Mouse (Mus musculus) embryonic facial prominence, embryonic 14.5 days (tissue): ENCODE measurements around the gene Pip5k1b. TPM values are rescaled to one million over a fixed set of nuclear protein-coding genes. Genes with fewer than 3 reads are reported as not detected.
A peak's percentile ranks its signal among the peaks of the same experiment; 100 is the strongest.
"Not testable (repeated sequence)": the region's sequence is repeated elsewhere in the genome, so short reads cannot be mapped to it uniquely, and the experiment has no call there.

ENCODE experiments used
- ATAC-seq: fragments of 200-750 bp; cut with Nextera tagmentation; 2 replicates; pipeline ENCODE4 v1.8.0; 2017; ENCODE audit warnings: low read depth, moderate number of reproducible peaks, moderate TSS enrichment
- DNase-seq: peaks from one replicate; pipeline ENCODE4 v3.0.0-alpha.2; 2015; ENCODE audit warnings: low spot score
- H3K27ac ChIP-seq: fragments of 300-500 bp; sonication (generic); replicated peaks from 2 replicates; pipeline ENCODE4 v1.5.1; 2014; ENCODE audit warnings: low read depth, mild to moderate bottlenecking, low read length, moderate library complexity
- H3K27me3 ChIP-seq: fragments of 300-500 bp; sonication (generic); replicated peaks from 2 replicates; pipeline ENCODE4 v1.6.1; 2014; ENCODE audit warnings: low read length; ENCODE audit not compliant: control insufficient read depth, insufficient read depth
- H3K36me3 ChIP-seq: fragments of 300-500 bp; sonication (generic); 2 replicates; pipeline ENCODE4 v1.6.1; 2014; ENCODE audit warnings: low read length, mixed read lengths; ENCODE audit not compliant: control insufficient read depth, insufficient read depth
- H3K4me1 ChIP-seq: fragments of 300-500 bp; sonication (generic); 2 replicates; pipeline ENCODE4 v1.6.1; 2014; ENCODE audit warnings: antibody characterized with exemption, low read length; ENCODE audit not compliant: control insufficient read depth, insufficient read depth
- H3K4me2 ChIP-seq: fragments of 300-500 bp; sonication (generic); 2 replicates; pipeline ENCODE4 v1.6.1; 2014; ENCODE audit warnings: low read depth, mild to moderate bottlenecking, low read length, moderate library complexity, mixed read lengths
- H3K4me3 ChIP-seq: fragments of 300-500 bp; sonication (generic); 2 replicates; pipeline ENCODE4 v1.5.1; 2014; ENCODE audit warnings: low read depth, mild to moderate bottlenecking, low read length
- H3K9ac ChIP-seq: fragments of 300-500 bp; sonication (generic); 2 replicates; pipeline ENCODE4 v1.6.1; 2014; ENCODE audit warnings: low read depth, mild to moderate bottlenecking, low read length, moderate library complexity, mixed read lengths
- H3K9me3 ChIP-seq: fragments of 300-500 bp; sonication (generic); 2 replicates; pipeline ENCODE4 v1.6.1; 2016; ENCODE audit warnings: low read length; ENCODE audit not compliant: control insufficient read depth
- WGBS: fragments of 180-500 bp; shearing (Covaris S2); extraction: QIAGEN DNeasy Blood & Tissue Kit; methylation state at CpG from one replicate; pipeline ENCODE4 v1.1.7; 2014; 5-methylcytosine and 5-hydroxymethylcytosine counted together
- polyA plus RNA-seq: library from polyadenylated mRNA; unstranded; fragments of >200 nt; fragmentation: Nextera tagmentation; extraction: Ambion mirVana; gene quantifications from 2 replicates; pipeline ENCODE4 v1.2.1, GENCODE M21; 2014

The Pip5k1b gene
- polyA plus RNA-seq, 1 experiment from 2014 or later, result 1.6 TPM

DNA sequence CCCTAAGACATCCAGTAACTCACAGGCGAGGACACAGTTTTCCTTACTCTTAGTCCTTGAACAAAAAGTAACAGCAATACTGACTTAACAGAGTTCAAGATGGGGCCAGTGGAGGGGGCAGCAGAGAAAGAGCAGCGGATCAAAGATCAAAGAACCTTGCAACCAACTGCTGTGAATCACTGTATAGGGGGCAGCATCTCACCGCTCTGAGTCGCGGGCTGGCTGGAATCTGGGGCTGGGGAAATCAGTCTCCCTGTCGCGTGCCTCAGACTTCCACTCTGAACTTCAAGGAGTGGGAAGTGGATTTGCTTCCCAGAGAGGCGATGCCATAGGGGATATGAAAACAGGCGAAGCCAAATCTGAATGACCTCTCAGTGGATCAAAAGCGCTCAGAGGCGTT is 1.8 kb upstream of the Pip5k1b start:
- Histone ChIP-seq H3K27ac (no peak overlapping the region), H3K36me3 (no peaks in the 10 kb centered on the region), H3K27me3 (peaks cover 33% of the 10 kb centered on the region), H3K4me3 (peak overlapping the region; percentile 80; the same call in 1 of the 2 replicates), H3K4me1 (peaks cover 20% of the 10 kb centered on the region), H3K9ac (0 out of 2 replicates have a peak overlapping the region, but pooled peaks have one; percentile 14), H3K9me3 (no peaks in the 10 kb centered on the region), H3K4me2 (peak overlapping the region; percentile 96)
- ATAC-seq (no peak), DNase-seq (peak; percentile 50)
- 2% methylated on average over 10 of the region's 11 CpGs for WGBS

DNA sequence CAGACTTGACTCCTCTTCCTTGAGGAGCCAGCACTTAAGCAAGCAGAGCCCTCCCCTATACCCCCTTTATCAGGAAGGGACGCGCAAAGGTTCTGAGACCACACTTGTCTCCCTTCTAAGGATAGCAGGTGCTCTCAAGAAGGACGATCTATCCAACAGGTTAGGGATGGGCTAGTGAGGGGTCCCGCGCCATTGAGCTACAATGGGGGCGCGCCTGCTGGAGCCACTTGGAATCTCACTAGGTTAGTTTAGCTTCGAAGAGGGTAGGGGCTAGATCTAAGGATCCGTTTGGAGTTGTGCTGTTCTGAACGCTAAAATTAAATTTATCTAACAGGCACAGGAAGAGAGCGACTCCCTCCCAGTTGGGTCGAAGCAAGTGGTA is 904 bp upstream of the Pip5k1b start:
- peaks cover 33% of the 10 kb centered on the region for H3K27me3 ChIP-seq

GRCm38 (mm10) chr19:24555904-24556584 is 372 bp upstream of the Pip5k1b start:
- Histone ChIP-seq H3K36me3 (no peaks in the 10 kb centered on the region), H3K4me2 (peak overlapping the region; percentile 96), H3K4me1 (peaks cover 20% of the 10 kb centered on the region), H3K27ac (no peak overlapping the region), H3K9me3 (no peaks in the 10 kb centered on the region), H3K27me3 (peaks cover 33% of the 10 kb centered on the region), H3K9ac (peak overlapping the region; percentile 78), H3K4me3 (peak overlapping the region; percentile 80)
- peak; percentile 72 for DNase-seq
- 0% methylated on average over 16 of the region's 74 CpGs for WGBS
- ATAC-seq, result peak; percentile 88

More for the DNA sequence above, 904 bp upstream of the Pip5k1b start:
- no peaks in the 10 kb centered on the region for H3K9me3 ChIP-seq
- H3K27ac ChIP-seq, result no peak overlapping the region
- DNase-seq (no peak), ATAC-seq (no peak; the same call in 1 of the 2 replicates)
- H3K4me2 ChIP-seq, result peak overlapping the region; percentile 96
- 3% methylated on average over 12 of the region's 12 CpGs for WGBS
- H3K4me3 ChIP-seq, result peak overlapping the region; percentile 80
- H3K4me1 ChIP-seq, result peaks cover 20% of the 10 kb centered on the region
- H3K9ac ChIP-seq, result peak overlapping the region; percentile 78; the same call in 1 of the 2 replicates
- H3K36me3 ChIP-seq, result no peaks in the 10 kb centered on the region

DNA sequence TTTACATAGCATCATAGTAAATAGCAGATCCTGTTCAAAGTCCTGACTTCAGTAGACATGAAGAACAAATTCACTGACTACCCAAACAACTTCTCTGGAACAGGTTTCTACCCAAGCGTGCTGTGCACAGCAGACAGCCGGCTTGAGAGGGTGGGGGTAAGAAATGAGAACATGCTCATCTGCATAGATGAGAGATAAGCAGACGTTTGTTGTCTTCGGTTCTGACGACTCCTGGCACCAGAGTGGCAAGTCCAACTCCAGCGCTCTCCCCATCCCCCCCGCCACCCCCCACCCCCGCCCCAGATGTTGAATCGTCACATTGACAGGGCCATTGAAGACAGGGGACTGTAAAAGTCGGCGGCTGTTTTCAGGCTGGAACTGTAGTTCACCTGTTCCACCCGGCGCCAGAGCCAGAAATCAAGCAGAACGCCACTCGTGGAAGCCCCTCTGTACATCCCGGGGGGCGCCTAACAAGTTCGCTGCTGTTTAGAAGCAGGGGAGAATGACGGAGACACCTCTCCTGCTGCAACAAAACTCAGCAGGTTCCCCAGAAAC is 684 bp downstream of the Pip5k1b start:
- peak; percentile 6 for DNase-seq
- WGBS, result under 1% methylated on average over 18 of the region's 19 CpGs
- ATAC-seq, result no peak
- Histone ChIP-seq H3K9me3 (no peaks in the 10 kb centered on the region), H3K4me1 (peaks cover 20% of the 10 kb centered on the region), H3K9ac (peak overlapping the region; percentile 78), H3K27ac (no peak overlapping the region), H3K36me3 (no peaks in the 10 kb centered on the region), H3K4me3 (peak overlapping the region; percentile 80), H3K27me3 (peaks cover 33% of the 10 kb centered on the region), H3K4me2 (peak overlapping the region; percentile 96)

GRCm38 (mm10) chr19:24554425-24554824 is 1.2 kb downstream of the Pip5k1b start:
- ATAC-seq (no peak), DNase-seq (no peak)
- Histone ChIP-seq H3K4me2 (peak overlapping the region; percentile 96), H3K4me1 (peaks cover 20% of the 10 kb centered on the region), H3K36me3 (no peaks in the 10 kb centered on the region), H3K9me3 (no peaks in the 10 kb centered on the region), H3K27me3 (peaks cover 33% of the 10 kb centered on the region), H3K9ac (no peak overlapping the region), H3K27ac (no peak overlapping the region), H3K4me3 (0 out of 2 replicates have a peak overlapping the region, but pooled peaks have one; percentile 80)
- WGBS, result 32% methylated on average over 4 of the region's 4 CpGs

DNA sequence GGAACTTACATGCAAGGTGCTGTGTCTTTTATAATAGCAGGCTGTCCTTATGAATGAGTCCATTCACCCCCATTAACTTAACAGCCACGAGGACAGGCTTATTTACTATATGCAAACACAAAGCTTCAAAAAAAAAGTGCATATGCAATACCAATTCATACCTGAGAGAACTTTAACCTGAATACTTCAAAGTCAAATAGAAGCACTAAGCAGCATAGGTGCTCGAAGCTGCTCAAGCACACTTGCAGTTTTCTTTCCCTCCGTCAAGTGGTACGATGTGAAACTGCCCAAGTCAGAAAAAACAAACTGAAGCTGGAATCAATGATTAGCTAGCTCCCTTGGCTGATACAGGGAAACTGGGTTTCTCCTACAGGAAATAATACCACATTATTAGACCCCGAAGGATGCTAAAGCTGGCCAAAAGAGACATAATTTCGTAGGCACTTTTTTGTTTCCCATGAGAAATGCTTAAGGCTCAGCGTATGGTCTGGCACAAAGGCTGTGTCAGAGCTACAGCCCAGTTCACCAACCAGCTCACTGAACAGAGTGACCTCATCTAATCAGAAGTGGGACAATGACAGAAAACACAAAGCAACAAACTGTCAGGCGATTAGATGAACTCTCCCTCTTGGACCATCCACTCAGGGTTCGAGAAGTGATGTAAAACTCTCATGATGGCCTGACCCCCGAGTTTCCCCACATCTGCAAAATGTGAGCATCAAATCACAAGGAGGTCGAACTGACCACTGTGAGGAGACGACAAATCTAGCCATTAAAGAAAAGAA is 2.2 kb downstream of the Pip5k1b start:
- 62% methylated on average over 12 of the region's 12 CpGs for whole genome bisulfite sequencing
- DNase-seq (peak; percentile 11), ATAC-seq (no peak)
- no peak overlapping the region for H3K27ac ChIP-seq
- H3K36me3 ChIP-seq, result no peaks in the 10 kb centered on the region
- peak overlapping the region; percentile 96; the same call in 1 of the 2 replicates for H3K4me2 ChIP-seq
- H3K9me3 ChIP-seq, result no peaks in the 10 kb centered on the region
- no peak overlapping the region for H3K4me3 ChIP-seq
- H3K27me3 ChIP-seq, result peaks cover 33% of the 10 kb centered on the region
- H3K9ac ChIP-seq, result no peak overlapping the region
- peaks cover 20% of the 10 kb centered on the region for H3K4me1 ChIP-seq

GRCm38 (mm10) chr19:24552641-24553040 is 3.0 kb downstream of the Pip5k1b start:
- not testable (repeated sequence) for H3K27ac ChIP-seq, H3K36me3 ChIP-seq, H3K9me3 ChIP-seq, ATAC-seq, H3K9ac ChIP-seq, H3K4me2 ChIP-seq, H3K4me3 ChIP-seq, DNase-seq
- Histone ChIP-seq H3K4me1 (peaks cover 19% of the 10 kb centered on the region), H3K27me3 (peaks cover 30% of the 10 kb centered on the region)
- whole genome bisulfite sequencing, result 84% methylated on average over 6 of the region's 6 CpGs

DNA sequence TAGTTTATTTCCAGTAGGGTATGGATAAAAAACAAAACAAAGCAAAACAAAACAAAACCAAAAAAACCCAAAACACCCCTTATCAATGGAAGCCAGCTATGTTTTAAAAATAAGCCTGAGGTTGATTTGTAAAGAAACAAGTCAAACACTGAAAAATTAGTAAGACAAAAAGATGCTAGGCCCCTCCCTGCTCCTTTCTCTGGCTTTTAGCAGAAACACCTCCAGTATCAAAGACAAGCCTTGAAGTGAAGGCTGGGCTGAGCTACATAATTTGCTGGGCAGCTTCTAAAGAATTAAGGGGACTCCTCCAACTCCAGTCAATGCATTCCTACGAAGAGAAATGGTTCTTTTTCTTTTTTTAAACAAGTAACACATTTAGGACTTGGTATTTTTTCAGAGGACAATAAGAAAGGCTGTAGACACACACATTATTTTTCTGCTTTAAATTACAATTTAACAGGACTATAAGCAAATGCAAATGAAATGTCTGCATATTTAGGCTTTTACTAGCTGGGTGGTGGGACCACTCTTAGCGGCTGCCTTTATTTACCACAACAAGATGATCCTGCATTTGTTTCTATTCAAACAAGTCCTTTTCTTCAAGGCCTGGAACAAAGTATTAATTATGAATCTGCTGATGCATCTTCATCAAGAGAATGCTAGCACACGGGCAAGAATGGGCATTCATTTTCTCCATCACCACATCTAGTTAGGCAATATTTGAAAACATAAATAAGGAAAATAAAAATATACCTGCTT is 4.3 kb downstream of the Pip5k1b start:
- peaks cover 7% of the 10 kb centered on the region for H3K4me1 ChIP-seq
- 57% methylated on average over 3 of the region's 3 CpGs for WGBS
- H3K9ac ChIP-seq, result no peak overlapping the region
- no peaks in the 10 kb centered on the region for H3K36me3 ChIP-seq
- H3K27me3 ChIP-seq, result peaks cover 17% of the 10 kb centered on the region
- ATAC-seq, result no peak
- no peak overlapping the region for H3K4me2 ChIP-seq
- no peaks in the 10 kb centered on the region for H3K9me3 ChIP-seq
- H3K27ac ChIP-seq, result no peak overlapping the region
- DNase-seq, result no peak
- no peak overlapping the region for H3K4me3 ChIP-seq
